Mouse (Mus musculus): ENCODE data around the gene Vps8. TPM values are rescaled to one million over a fixed set of nuclear protein-coding genes. Genes with fewer than 3 reads are reported as not detected.

The Vps8 gene
- polyA plus RNA-seq, 1 experiment from 2014 or later = 7.0 TPM

GRCm38 (mm10) chr16:21488413-21488812, 65.5 kb downstream of the Vps8 start:
- no peak overlapping the region for H3K4me2 ChIP-seq (replicated peaks; ENCODE audit: low read depth)
- 45% methylated on average over 4 of the region's 4 CpGs for WGBS
- H3K9me3 ChIP-seq (ENCODE audit: control insufficient read depth, low read length) = no peaks in the 10 kb centered on the region
- H3K27ac ChIP-seq (replicated peaks) = no peak overlapping the region
- ATAC-seq (ENCODE audit: low FRiP score, low TSS enrichment) (no peak), DNase-seq (ENCODE audit: low spot score) (peak; percentile 71)
- H3K36me3 ChIP-seq (ENCODE audit: control insufficient read depth, insufficient read depth, low read length) = no peaks in the 10 kb centered on the region; the same call in 1 of the 2 replicates
- no peak overlapping the region for H3K9ac ChIP-seq (ENCODE audit: low read length)
- TF ChIP-seq CTCF (IDR thresholded peaks at IDR 0.05; ENCODE audit: low read depth) (peak; percentile 96), EP300 (optimal IDR thresholded peaks at IDR 0.05) (no peak)
- no peaks in the 10 kb centered on the region for H3K4me1 ChIP-seq (replicated peaks; ENCODE audit: control insufficient read depth, insufficient read depth)
- no peak overlapping the region for H3K4me3 ChIP-seq (ENCODE audit: low read depth, low read length)
- H3K27me3 ChIP-seq (ENCODE audit: control insufficient read depth, insufficient read depth, low read length) = no peaks in the 10 kb centered on the region

- no peak for TF ChIP-seq EP300 (optimal IDR thresholded peaks at IDR 0.05)
- TF ChIP-seq CTCF (IDR thresholded peaks at IDR 0.05; ENCODE audit: low read depth) = no peak
- Histone ChIP-seq H3K4me3 (ENCODE audit: low read depth, low read length) (no peak overlapping the region), H3K9me3 (ENCODE audit: control insufficient read depth, low read length) (no peaks in the 10 kb centered on the region), H3K4me1 (replicated peaks; ENCODE audit: control insufficient read depth, insufficient read depth) (no peaks in the 10 kb centered on the region), H3K9ac (ENCODE audit: low read length) (no peak overlapping the region), H3K27ac (replicated peaks) (no peak overlapping the region), H3K4me2 (replicated peaks; ENCODE audit: low read depth) (no peak overlapping the region), H3K27me3 (ENCODE audit: control insufficient read depth, insufficient read depth, low read length) (no peaks in the 10 kb centered on the region), H3K36me3 (ENCODE audit: control insufficient read depth, insufficient read depth, low read length) (no peaks in the 10 kb centered on the region)
- 78% methylated on average over 5 of the region's 5 CpGs for WGBS
- DNase-seq (ENCODE audit: low spot score) = no peak
- no peak for ATAC-seq (ENCODE audit: low FRiP score, low TSS enrichment)
Measured at GRCm38 (mm10) chr16:21492346-21492745, 69.4 kb downstream of the Vps8 start.

DNA sequence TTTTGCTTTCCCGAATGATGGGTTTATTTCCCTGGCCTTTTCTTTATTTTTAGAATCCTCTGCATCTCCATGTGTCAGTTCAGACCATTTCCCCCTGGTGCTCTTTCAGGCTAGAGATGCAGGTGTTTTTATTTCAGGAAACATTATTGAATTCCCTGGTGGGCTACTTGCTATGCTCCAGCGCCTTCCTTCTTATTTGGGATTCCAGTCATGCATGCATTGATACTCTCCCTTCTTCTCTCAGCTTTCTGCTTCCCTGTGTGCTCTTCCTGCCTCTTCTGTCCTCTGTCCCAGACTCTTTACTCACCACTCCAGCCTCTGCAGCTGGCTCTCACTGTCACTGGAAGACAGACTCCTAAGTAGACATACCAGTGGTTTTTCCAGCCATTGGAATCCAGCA, 70.0 kb downstream of the Vps8 start:
- no peaks in the 10 kb centered on the region for H3K36me3 ChIP-seq (ENCODE audit: control insufficient read depth, insufficient read depth, low read length)
- DNase-seq (ENCODE audit: low spot score) (no peak), ATAC-seq (ENCODE audit: low FRiP score, low TSS enrichment) (no peak)
- no peak overlapping the region for H3K4me2 ChIP-seq (replicated peaks; ENCODE audit: low read depth)
- 82% methylated on average over 2 of the region's 2 CpGs for WGBS
- H3K27me3 ChIP-seq (ENCODE audit: control insufficient read depth, insufficient read depth, low read length) = no peaks in the 10 kb centered on the region
- TF ChIP-seq CTCF (IDR thresholded peaks at IDR 0.05; ENCODE audit: low read depth) = no peak
- TF ChIP-seq EP300 (optimal IDR thresholded peaks at IDR 0.05) = no peak
- no peaks in the 10 kb centered on the region for H3K4me1 ChIP-seq (replicated peaks; ENCODE audit: control insufficient read depth, insufficient read depth)
- H3K4me3 ChIP-seq (ENCODE audit: low read depth, low read length) = no peak overlapping the region
- no peaks in the 10 kb centered on the region for H3K9me3 ChIP-seq (ENCODE audit: control insufficient read depth, low read length)
- H3K27ac ChIP-seq (replicated peaks) = no peak overlapping the region
- H3K9ac ChIP-seq (ENCODE audit: low read length) = no peak overlapping the region

DNA sequence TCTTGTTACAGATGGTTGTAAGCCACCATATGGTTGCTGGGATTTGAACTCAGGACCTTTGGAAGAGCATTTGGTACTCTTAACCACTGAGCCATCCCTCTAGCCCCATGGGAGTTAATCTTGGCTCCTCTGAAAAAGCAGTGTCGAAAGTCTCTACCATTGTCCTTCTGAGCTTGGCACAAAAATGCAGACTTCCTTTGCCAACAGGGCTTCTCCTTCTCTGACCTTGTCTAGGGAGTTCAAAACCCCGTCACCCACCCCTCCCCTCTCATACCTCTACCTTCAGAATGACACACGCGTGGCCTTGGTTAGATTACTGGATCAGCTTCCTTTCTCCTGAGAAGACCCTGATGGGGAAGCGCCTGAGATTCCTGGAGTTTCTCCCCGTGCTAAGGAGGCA, 71.8 kb downstream of the Vps8 start:
- H3K4me2 ChIP-seq (replicated peaks; ENCODE audit: low read depth) = no peak overlapping the region
- no peak overlapping the region for H3K27ac ChIP-seq (replicated peaks)
- H3K9me3 ChIP-seq (ENCODE audit: control insufficient read depth, low read length) = no peaks in the 10 kb centered on the region
- no peaks in the 10 kb centered on the region for H3K4me1 ChIP-seq (replicated peaks; ENCODE audit: control insufficient read depth, insufficient read depth)
- no peak for TF ChIP-seq CTCF (IDR thresholded peaks at IDR 0.05; ENCODE audit: low read depth)
- TF ChIP-seq EP300 (optimal IDR thresholded peaks at IDR 0.05) = no peak
- H3K27me3 ChIP-seq (ENCODE audit: control insufficient read depth, insufficient read depth, low read length) = no peaks in the 10 kb centered on the region
- no peaks in the 10 kb centered on the region for H3K36me3 ChIP-seq (ENCODE audit: control insufficient read depth, insufficient read depth, low read length)
- H3K9ac ChIP-seq (ENCODE audit: low read length) = no peak overlapping the region
- no peak for ATAC-seq (ENCODE audit: low FRiP score, low TSS enrichment)
- DNase-seq (ENCODE audit: low spot score) = no peak
- no peak overlapping the region for H3K4me3 ChIP-seq (ENCODE audit: low read depth, low read length)
- 92% methylated on average over 6 of the region's 6 CpGs for WGBS

DNA sequence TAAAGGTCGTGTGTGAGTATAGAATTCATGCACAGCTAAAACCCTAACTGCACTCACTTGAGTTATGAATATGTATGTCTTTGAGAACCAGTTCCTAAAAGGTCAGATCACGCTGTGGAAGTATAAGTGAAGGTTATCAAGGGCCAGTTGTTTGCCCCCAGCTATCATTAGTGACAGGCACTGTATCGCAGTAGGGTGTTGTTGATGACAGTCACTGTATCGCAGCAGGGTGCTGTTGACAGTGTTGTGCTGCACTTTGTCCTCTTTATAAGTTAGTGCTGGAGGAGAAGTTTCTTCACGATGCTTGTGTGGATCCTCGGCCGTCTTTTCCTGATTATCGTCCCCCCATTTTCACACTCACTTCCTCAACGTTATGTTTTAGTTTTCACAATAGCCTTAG, 73.9 kb downstream of the Vps8 start:
- Histone ChIP-seq H3K27me3 (ENCODE audit: control insufficient read depth, insufficient read depth, low read length) (no peaks in the 10 kb centered on the region), H3K36me3 (ENCODE audit: control insufficient read depth, insufficient read depth, low read length) (no peaks in the 10 kb centered on the region), H3K4me3 (ENCODE audit: low read depth, low read length) (no peak overlapping the region), H3K9me3 (ENCODE audit: control insufficient read depth, low read length) (no peaks in the 10 kb centered on the region), H3K27ac (replicated peaks) (no peak overlapping the region), H3K9ac (ENCODE audit: low read length) (no peak overlapping the region), H3K4me2 (replicated peaks; ENCODE audit: low read depth) (no peak overlapping the region), H3K4me1 (replicated peaks; ENCODE audit: control insufficient read depth, insufficient read depth) (no peaks in the 10 kb centered on the region)
- no peak for ATAC-seq (ENCODE audit: low FRiP score, low TSS enrichment)
- WGBS = 89% methylated on average over 9 of the region's 9 CpGs
- TF ChIP-seq CTCF (IDR thresholded peaks at IDR 0.05; ENCODE audit: low read depth) = no peak
- no peak for TF ChIP-seq EP300 (optimal IDR thresholded peaks at IDR 0.05)
- DNase-seq (ENCODE audit: low spot score) = no peak

DNA sequence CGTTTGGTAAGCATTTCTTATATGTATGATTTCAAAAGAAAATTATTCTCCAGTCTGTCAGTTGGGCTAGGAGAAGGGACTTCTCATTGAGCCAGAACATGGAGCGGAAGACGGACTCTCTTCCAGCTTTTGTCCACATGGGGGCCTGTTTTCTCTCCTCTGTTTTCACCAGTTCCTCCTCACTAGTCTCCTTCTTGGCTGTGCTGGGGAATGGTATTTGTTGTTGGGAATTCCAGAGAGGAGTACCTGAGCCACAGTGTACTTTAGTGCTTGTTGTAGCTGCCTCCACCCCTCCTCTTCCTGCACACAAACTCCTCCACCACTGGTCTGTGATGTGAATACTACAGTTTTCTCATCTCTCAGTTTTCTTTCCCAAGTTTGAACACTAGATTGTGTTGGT, 74.7 kb downstream of the Vps8 start:
- Histone ChIP-seq H3K9ac (ENCODE audit: low read length) (no peak overlapping the region), H3K9me3 (ENCODE audit: control insufficient read depth, low read length) (no peaks in the 10 kb centered on the region), H3K27me3 (ENCODE audit: control insufficient read depth, insufficient read depth, low read length) (no peaks in the 10 kb centered on the region), H3K4me2 (replicated peaks; ENCODE audit: low read depth) (no peak overlapping the region), H3K27ac (replicated peaks) (no peak overlapping the region), H3K4me3 (ENCODE audit: low read depth, low read length) (no peak overlapping the region), H3K4me1 (replicated peaks; ENCODE audit: control insufficient read depth, insufficient read depth) (no peaks in the 10 kb centered on the region), H3K36me3 (ENCODE audit: control insufficient read depth, insufficient read depth, low read length) (no peaks in the 10 kb centered on the region)
- 73% methylated on average over 3 of the region's 3 CpGs for WGBS
- TF ChIP-seq CTCF (IDR thresholded peaks at IDR 0.05; ENCODE audit: low read depth) (peak; percentile 43), EP300 (optimal IDR thresholded peaks at IDR 0.05) (no peak)
- ATAC-seq (ENCODE audit: low FRiP score, low TSS enrichment) = no peak
- no peak for DNase-seq (ENCODE audit: low spot score)

Measured in stomach, postnatal 0 days (tissue).